Mouse (Mus musculus) natural killer cell, adult 2 months (primary cell): ENCODE measurements at regions not wholly inside any gene's neighbourhood (a gene's known extent, or its start where the extent isn't known, plus 50 kb on each side); places are given as distances from the start of the nearest gene placed in this dataset.

Experiments
- DNase-seq, 2 experiments: peaks; one replicate each; pipeline ENCODE4 v3.0.0; 2022; ENCODE audit warnings: low spot score in 2 of 2

DNA sequence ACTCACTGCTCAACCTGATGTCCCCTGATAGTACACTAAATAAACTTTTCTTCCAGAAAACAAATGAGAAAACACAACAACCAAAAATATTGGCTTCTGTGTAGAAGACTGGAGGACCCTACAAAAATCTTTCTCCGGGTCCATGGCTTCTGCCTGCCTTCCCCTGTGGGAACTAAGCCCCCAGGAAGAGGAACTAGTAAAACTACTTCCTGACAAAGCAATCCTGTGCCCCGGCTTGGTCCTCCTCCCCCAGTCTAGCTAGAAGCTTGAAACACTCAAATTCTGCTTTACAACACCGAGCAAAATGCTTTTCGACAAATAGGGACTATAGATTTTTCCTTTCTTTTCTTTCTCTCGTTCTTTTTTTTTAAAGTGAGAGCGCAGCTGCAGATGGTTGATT lies 51.3 kb upstream of the Mki67 start:
- no peak for DNase-seq

DNA sequence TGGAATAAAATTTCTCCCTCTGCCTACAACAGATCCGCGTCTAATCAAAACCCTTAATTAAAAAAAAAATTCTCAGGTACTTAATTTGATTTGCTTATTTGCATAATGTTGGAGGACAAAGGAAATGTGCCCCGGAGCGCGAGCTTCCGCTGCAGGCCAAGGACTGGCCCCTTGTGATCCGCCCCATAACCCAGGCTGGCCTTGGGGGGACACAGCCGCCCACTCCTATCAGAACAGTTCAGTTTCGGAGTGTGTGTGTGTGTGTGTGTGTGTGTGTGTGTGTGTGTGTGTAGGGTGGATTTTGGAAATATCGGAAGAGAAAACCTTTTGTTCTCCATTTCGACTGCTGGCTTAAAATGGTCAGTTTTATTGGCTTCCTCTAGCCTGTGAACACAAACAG lies 51.9 kb upstream of the Mki67 start:
- DNase-seq, result no peak

GRCm38 (mm10) chr7:135768592-135768991 lies 52.4 kb upstream of the Mki67 start:
- DNase-seq, result peak; percentile 29 to 50

- DNase-seq, result no peak
Measured at GRCm38 (mm10) chr7:135769082-135769673, 53.0 kb upstream of the Mki67 start.

- no peak for DNase-seq
Measured at GRCm38 (mm10) chr7:135770051-135770450, 53.9 kb upstream of the Mki67 start.

GRCm38 (mm10) chr7:135775832-135776433 lies 59.8 kb upstream of the Mki67 start:
- no peak for DNase-seq

GRCm38 (mm10) chr7:135790167-135790566 lies 74.0 kb upstream of the Mki67 start:
- no peak for DNase-seq

DNA sequence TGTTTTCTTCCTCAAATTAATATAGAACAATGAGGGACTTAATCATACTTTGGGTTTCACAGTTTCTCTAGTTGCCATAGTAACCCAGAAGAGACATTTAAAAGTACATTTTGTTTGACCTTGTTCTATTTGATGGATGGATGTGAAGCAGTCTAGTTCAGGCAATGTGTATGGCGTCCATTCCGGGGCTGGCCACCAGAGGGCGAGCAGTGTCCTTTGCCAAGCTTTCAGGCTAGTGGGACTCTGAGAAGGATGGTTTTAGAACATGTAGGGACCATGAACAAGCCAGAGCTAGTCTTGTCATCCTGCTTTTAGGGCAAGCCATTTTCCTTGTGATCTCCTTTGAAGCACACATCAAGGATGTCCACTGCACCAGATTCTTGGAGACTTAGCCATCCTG lies 74.8 kb upstream of the Mki67 start:
- DNase-seq, result peak; percentile 10 to 16

DNA sequence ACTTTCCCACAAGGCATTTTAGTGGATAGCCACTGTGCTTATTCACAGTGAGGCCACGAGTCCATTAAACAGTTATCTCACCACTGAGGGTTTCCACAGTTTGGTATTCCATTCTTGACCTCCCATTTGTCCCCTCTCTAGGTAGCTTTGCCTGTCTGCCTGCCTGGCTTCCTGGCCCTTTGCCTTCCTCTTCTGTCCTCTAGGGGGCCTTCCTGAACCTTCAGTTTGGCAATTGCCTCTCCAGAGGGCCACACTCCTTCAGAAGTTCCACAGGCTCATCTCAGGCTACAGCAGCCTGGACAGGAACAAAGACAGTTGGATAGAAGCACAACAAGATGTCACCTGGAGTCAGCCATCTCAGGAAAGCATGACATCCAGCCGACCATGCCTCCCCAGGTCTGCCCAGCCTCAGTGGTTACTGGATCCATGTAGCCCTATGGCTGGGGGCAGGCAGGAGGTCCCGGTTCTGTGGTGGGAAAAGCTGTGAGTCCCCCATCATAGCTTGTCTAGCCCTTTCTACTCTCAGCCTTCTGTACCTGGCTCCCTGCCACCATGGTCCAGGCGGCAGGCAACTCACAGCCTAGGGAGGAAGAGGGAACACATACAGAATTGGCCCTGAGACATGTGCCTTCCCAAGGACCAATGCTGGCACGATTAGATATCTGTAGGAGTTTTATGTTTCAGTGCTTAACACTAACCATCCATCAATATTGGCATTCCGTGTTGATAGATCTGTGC lies 76.0 kb upstream of the Mki67 start:
- no peak for DNase-seq

- peak; percentile 22 to 34 for DNase-seq
Measured at GRCm38 (mm10) chr7:135792918-135793317, 76.8 kb upstream of the Mki67 start.

GRCm38 (mm10) chr7:135794238-135794637 lies 78.1 kb upstream of the Mki67 start:
- DNase-seq, result no peak

DNA sequence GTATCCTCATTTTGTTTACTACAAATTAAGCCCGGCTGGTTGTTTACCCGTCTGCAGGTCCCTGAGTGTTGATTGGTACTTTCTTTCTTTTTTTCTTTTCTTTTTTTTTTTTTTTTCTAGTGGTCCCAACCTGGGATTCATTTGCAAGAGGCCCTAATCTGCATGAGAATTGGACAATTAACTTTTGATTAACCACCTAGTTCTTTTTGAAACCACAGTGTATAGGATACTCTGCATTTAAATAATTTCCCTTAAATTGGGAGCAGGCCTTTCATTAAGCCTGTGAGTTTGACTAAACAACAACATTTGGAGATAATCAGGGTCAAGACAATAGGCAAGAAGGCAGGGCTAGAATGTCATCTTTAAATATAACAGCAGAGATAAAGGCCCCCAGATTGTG lies 78.5 kb upstream of the Mki67 start:
- DNase-seq, result no peak

DNA sequence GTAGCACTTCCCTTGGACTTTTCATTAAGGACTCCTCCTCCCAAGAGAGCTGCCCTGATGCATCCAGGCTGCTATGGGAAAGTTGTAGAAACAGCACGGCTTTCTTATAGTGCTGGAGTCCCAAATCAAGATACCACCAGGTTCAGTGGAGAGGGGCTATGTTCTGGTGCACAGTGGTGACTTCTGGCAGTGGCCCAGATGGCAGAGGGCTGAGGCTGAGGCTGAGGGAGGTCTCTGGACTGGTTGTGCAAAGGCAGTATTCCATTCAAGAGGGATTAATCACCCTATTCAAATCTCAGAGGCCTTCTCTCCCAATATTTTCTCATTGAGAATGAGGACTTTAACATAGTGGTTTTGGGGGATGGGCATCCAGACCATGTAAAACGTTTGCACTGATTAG lies 82.3 kb upstream of the Mki67 start:
- DNase-seq, result no peak

DNA sequence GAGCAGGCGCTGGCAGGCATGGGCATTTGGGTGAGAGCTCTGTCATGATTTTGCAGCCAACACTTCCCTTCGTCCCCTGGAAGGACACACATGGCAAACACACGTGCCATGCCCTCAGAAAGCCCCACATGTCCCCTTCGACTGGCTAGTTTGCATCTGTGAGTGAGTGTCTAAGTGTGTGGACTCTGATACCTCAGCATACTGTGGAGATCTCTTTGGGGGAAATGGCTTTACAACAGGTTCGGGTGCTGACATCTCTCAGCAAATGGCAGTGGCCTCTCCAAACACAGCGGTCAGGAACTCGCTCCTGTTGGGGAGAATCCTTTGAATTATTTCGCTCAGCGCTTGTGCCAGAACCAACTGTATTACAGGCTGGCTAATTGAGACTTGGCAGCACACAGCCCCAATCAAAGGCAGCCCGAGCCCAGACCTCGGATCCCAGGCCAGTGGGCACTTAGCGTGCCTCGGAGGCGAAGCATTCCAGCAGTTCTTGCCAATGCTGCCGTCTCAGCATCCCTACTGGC lies 86.5 kb upstream of the Mki67 start:
- DNase-seq, result no peak

DNA sequence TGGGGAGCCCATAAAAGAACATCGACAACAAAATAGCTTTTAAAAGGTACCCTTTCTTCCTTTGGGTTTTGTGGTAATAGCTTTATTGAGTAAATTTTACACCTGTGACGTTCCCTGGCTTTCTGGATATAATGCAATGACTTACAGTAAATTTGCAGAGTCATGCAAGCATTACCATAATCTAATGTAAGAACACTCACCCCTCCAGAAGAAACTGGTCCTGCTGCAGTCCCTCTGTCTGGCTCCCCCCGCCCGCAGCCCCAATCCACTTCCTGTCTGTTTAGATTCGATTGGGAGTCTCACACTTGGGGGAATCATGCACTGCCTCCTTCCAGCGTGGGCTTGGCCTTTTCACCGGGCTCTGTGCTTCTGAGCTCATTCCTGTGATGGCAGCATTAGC lies 88.6 kb upstream of the Mki67 start:
- no peak for DNase-seq

- no peak for DNase-seq
Measured at GRCm38 (mm10) chr7:135806139-135806538, 90.0 kb upstream of the Mki67 start.

- no peak for DNase-seq
Measured at GRCm38 (mm10) chr7:135806673-135807072, 90.5 kb upstream of the Mki67 start.

GRCm38 (mm10) chr7:135809167-135809566 lies 93.0 kb upstream of the Mki67 start:
- no peak for DNase-seq

GRCm38 (mm10) chr7:135809751-135810379 lies 93.7 kb upstream of the Mki67 start:
- no peak for DNase-seq

DNA sequence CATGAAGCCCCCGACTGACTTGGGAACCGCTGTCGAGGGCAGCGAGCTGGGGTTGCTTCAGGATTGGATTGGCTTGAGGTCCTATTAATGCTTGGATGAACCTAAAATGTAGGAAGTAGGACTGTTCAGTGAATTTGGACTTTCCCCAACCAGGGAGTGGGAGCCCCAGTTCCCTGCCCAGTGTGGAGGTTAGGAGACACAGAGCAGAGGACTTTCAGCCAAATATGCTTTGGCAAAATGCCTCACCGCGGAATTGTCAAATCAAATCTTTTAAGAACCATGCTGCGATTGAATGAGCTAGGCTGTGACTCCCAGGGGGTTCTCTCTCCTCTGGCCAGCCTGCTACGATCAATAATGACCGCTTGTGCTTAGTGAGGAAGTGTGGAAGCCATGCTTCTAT lies 94.8 kb upstream of the Mki67 start:
- DNase-seq, result no peak

- DNase-seq, result no peak
Measured at GRCm38 (mm10) chr7:135813616-135814015, 97.5 kb upstream of the Mki67 start.

- DNase-seq, result no peak
Measured at GRCm38 (mm10) chr7:135816191-135816590, 100.0 kb upstream of the Mki67 start.

DNA sequence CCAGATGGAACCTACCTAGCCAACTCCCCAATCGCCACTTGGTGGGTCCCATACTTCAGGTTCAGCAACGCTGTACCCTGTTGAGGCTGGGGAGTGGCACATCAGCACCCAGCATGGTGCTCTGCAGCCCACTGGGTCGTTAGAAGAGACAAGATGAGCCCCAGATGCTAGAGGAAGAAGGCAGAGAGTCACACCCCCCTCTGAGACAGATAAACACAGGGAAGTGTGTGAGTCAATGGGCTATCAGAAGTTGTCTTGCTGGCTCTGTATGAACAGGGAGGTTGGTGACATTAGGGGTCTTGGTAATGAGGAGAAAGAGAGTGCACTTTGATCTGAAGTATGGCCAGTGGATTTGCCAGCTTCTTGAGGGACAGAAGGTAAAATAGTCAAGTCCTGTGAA lies 101.7 kb upstream of the Mki67 start:
- no peak for DNase-seq
